Mouse (Mus musculus): ENCODE data around the gene Tmem209. TPM values are rescaled to one million over a fixed set of nuclear protein-coding genes. Genes with fewer than 3 reads are reported as not detected.

Gene Tmem209
- polyA plus RNA-seq, 1 experiment from 2014 or later, result 32.9 TPM

GRCm38 (mm10) chr6:30459811-30460749, 49.5 kb downstream of the Tmem209 start:
- H3K27me3 ChIP-seq (ENCODE audit: control insufficient read depth, insufficient read depth, low read length), result no peaks in the 10 kb centered on the region
- H3K9me3 ChIP-seq (ENCODE audit: control insufficient read depth, low read length), result no peaks in the 10 kb centered on the region
- peak overlapping the region; percentile 58 for H3K4me2 ChIP-seq (replicated peaks)
- peaks cover 7% of the 10 kb centered on the region for H3K36me3 ChIP-seq (replicated peaks; ENCODE audit: control insufficient read depth, insufficient read depth)
- WGBS, result 4% methylated on average over 40 of the region's 40 CpGs
- ATAC-seq (ENCODE audit: low FRiP score) (peak; percentile 24; the same call in 1 of the 2 replicates), DNase-seq (ENCODE audit: low spot score) (peak; percentile 85)
- H3K9ac ChIP-seq, result peak overlapping the region; percentile 68
- H3K4me3 ChIP-seq (replicated peaks; ENCODE audit: low read length), result peak overlapping the region; percentile 34
- peak overlapping the region; percentile 97 for H3K27ac ChIP-seq
- peaks cover 40% of the 10 kb centered on the region for H3K4me1 ChIP-seq (replicated peaks; ENCODE audit: control insufficient read depth, insufficient read depth, low read length)

GRCm38 (mm10) chr6:30459056-30459747, 50.4 kb downstream of the Tmem209 start:
- peak overlapping the region; percentile 58 for H3K4me2 ChIP-seq (replicated peaks)
- peaks cover 40% of the 10 kb centered on the region for H3K4me1 ChIP-seq (replicated peaks; ENCODE audit: control insufficient read depth, insufficient read depth, low read length)
- ATAC-seq (ENCODE audit: low FRiP score) (no peak), DNase-seq (ENCODE audit: low spot score) (peak; percentile 38)
- H3K36me3 ChIP-seq (replicated peaks; ENCODE audit: control insufficient read depth, insufficient read depth), result peaks cover 15% of the 10 kb centered on the region
- no peaks in the 10 kb centered on the region for H3K27me3 ChIP-seq (ENCODE audit: control insufficient read depth, insufficient read depth, low read length)
- H3K4me3 ChIP-seq (replicated peaks; ENCODE audit: low read length), result peak overlapping the region; percentile 34
- peak overlapping the region; percentile 97 for H3K27ac ChIP-seq
- 67% methylated on average over 16 of the region's 16 CpGs for WGBS
- no peaks in the 10 kb centered on the region for H3K9me3 ChIP-seq (ENCODE audit: control insufficient read depth, low read length)
- H3K9ac ChIP-seq, result peak overlapping the region; percentile 68

GRCm38 (mm10) chr6:30458626-30459025, 51.0 kb downstream of the Tmem209 start:
- no peaks in the 10 kb centered on the region for H3K27me3 ChIP-seq (ENCODE audit: control insufficient read depth, insufficient read depth, low read length)
- no peak overlapping the region for H3K4me2 ChIP-seq (replicated peaks)
- DNase-seq (ENCODE audit: low spot score), result no peak
- 83% methylated on average over 5 of the region's 5 CpGs for WGBS
- H3K9me3 ChIP-seq (ENCODE audit: control insufficient read depth, low read length), result no peaks in the 10 kb centered on the region
- H3K4me3 ChIP-seq (replicated peaks; ENCODE audit: low read length), result no peak overlapping the region
- H3K36me3 ChIP-seq (replicated peaks; ENCODE audit: control insufficient read depth, insufficient read depth), result peaks cover 21% of the 10 kb centered on the region
- peaks cover 40% of the 10 kb centered on the region for H3K4me1 ChIP-seq (replicated peaks; ENCODE audit: control insufficient read depth, insufficient read depth, low read length)
- ATAC-seq (ENCODE audit: low FRiP score), result no peak
- 0 out of 2 replicates have a peak overlapping the region, but pooled peaks have one; percentile 97 for H3K27ac ChIP-seq
- no peak overlapping the region for H3K9ac ChIP-seq

- no peak overlapping the region for H3K4me3 ChIP-seq (replicated peaks; ENCODE audit: low read length)
- no peak for ATAC-seq (ENCODE audit: low FRiP score)
- H3K4me2 ChIP-seq (replicated peaks), result no peak overlapping the region
- 92% methylated on average over 7 of the region's 7 CpGs for WGBS
- no peaks in the 10 kb centered on the region for H3K9me3 ChIP-seq (ENCODE audit: control insufficient read depth, low read length)
- H3K4me1 ChIP-seq (replicated peaks; ENCODE audit: control insufficient read depth, insufficient read depth, low read length), result peaks cover 30% of the 10 kb centered on the region
- no peak for DNase-seq (ENCODE audit: low spot score)
- peaks cover 37% of the 10 kb centered on the region for H3K36me3 ChIP-seq (replicated peaks; ENCODE audit: control insufficient read depth, insufficient read depth)
- no peak overlapping the region for H3K9ac ChIP-seq
- no peak overlapping the region for H3K27ac ChIP-seq
- no peaks in the 10 kb centered on the region for H3K27me3 ChIP-seq (ENCODE audit: control insufficient read depth, insufficient read depth, low read length)
These were observed 52.6 kb downstream of the Tmem209 start for GRCm38 (mm10) chr6:30456991-30457390.

GRCm38 (mm10) chr6:30439576-30439975, 70.0 kb downstream of the Tmem209 start:
- Histone ChIP-seq H3K4me3 (replicated peaks; ENCODE audit: low read length) (no peak overlapping the region), H3K27me3 (ENCODE audit: control insufficient read depth, insufficient read depth, low read length) (no peaks in the 10 kb centered on the region), H3K36me3 (replicated peaks; ENCODE audit: control insufficient read depth, insufficient read depth) (peaks cover 35% of the 10 kb centered on the region), H3K9me3 (ENCODE audit: control insufficient read depth, low read length) (no peaks in the 10 kb centered on the region), H3K4me2 (replicated peaks) (no peak overlapping the region), H3K27ac (no peak overlapping the region), H3K4me1 (replicated peaks; ENCODE audit: control insufficient read depth, insufficient read depth, low read length) (no peaks in the 10 kb centered on the region), H3K9ac (no peak overlapping the region)
- DNase-seq (ENCODE audit: low spot score), result no peak
- no peak for ATAC-seq (ENCODE audit: low FRiP score)
- 94% methylated on average over 10 of the region's 10 CpGs for WGBS

- WGBS, result 85% methylated on average over 3 of the region's 3 CpGs
- H3K9ac ChIP-seq, result no peak overlapping the region
- no peak for ATAC-seq (ENCODE audit: low FRiP score)
These were observed 72.5 kb downstream of the Tmem209 start for GRCm38 (mm10) chr6:30437054-30437453.

GRCm38 (mm10) chr6:30436476-30436875, 73.1 kb downstream of the Tmem209 start:
- Histone ChIP-seq H3K9ac (no peak overlapping the region), H3K27ac (no peak overlapping the region), H3K9me3 (ENCODE audit: control insufficient read depth, low read length) (no peaks in the 10 kb centered on the region), H3K4me2 (replicated peaks) (no peak overlapping the region), H3K36me3 (replicated peaks; ENCODE audit: control insufficient read depth, insufficient read depth) (peaks cover 12% of the 10 kb centered on the region; the same call in 1 of the 2 replicates), H3K27me3 (ENCODE audit: control insufficient read depth, insufficient read depth, low read length) (no peaks in the 10 kb centered on the region), H3K4me3 (replicated peaks; ENCODE audit: low read length) (no peak overlapping the region), H3K4me1 (replicated peaks; ENCODE audit: control insufficient read depth, insufficient read depth, low read length) (no peaks in the 10 kb centered on the region)
- WGBS, result 97% methylated on average over 3 of the region's 3 CpGs
- DNase-seq (ENCODE audit: low spot score) (no peak), ATAC-seq (ENCODE audit: low FRiP score) (no peak)

More at GRCm38 (mm10) chr6:30437054-30437453, 72.5 kb downstream of the Tmem209 start:
- H3K27ac ChIP-seq, result no peak overlapping the region
- no peaks in the 10 kb centered on the region for H3K9me3 ChIP-seq (ENCODE audit: control insufficient read depth, low read length)
- no peaks in the 10 kb centered on the region for H3K27me3 ChIP-seq (ENCODE audit: control insufficient read depth, insufficient read depth, low read length)
- H3K4me3 ChIP-seq (replicated peaks; ENCODE audit: low read length), result no peak overlapping the region
- H3K4me1 ChIP-seq (replicated peaks; ENCODE audit: control insufficient read depth, insufficient read depth, low read length), result no peaks in the 10 kb centered on the region
- DNase-seq (ENCODE audit: low spot score), result no peak
- H3K36me3 ChIP-seq (replicated peaks; ENCODE audit: control insufficient read depth, insufficient read depth), result peaks cover 18% of the 10 kb centered on the region; the same call in 1 of the 2 replicates
- H3K4me2 ChIP-seq (replicated peaks), result no peak overlapping the region

- ATAC-seq (ENCODE audit: low FRiP score) (no peak), DNase-seq (ENCODE audit: low spot score) (no peak)
- Histone ChIP-seq H3K4me2 (replicated peaks) (no peak overlapping the region), H3K27me3 (ENCODE audit: control insufficient read depth, insufficient read depth, low read length) (no peaks in the 10 kb centered on the region), H3K4me1 (replicated peaks; ENCODE audit: control insufficient read depth, insufficient read depth, low read length) (no peaks in the 10 kb centered on the region), H3K36me3 (replicated peaks; ENCODE audit: control insufficient read depth, insufficient read depth) (0 out of 2 replicates have a peak, but pooled peaks cover 5% of the 10 kb centered on the region), H3K9ac (no peak overlapping the region), H3K4me3 (replicated peaks; ENCODE audit: low read length) (no peak overlapping the region), H3K27ac (no peak overlapping the region), H3K9me3 (ENCODE audit: control insufficient read depth, low read length) (no peaks in the 10 kb centered on the region)
- 77% methylated on average over 3 of the region's 3 CpGs for WGBS
These were observed 77.0 kb downstream of the Tmem209 start for GRCm38 (mm10) chr6:30432461-30433192.
